Mouse (Mus musculus) cortical plate, adult 2 months (tissue): ENCODE data around the gene Bola1.

Source experiments
- CTCF ChIP-seq: fragments of 200-500 bp; IDR thresholded peaks from 2 replicates; pipeline ENCODE4 v1.5.1; 2011; ENCODE audit warnings: mild to moderate bottlenecking, control low read depth, low read length; ENCODE audit not compliant: insufficient read depth; ENCODE audit errors: extremely low read depth
- POLR2A ChIP-seq: fragments of 200-500 bp; IDR thresholded peaks from 2 replicates; pipeline ENCODE4 v1.6.1; 2011; ENCODE audit warnings: mild to moderate bottlenecking, low read length, control low read depth; ENCODE audit not compliant: insufficient read depth; ENCODE audit errors: extremely low read depth

- TF ChIP-seq POLR2A (no peak), CTCF (no peak)
Measured at GRCm38 (mm10) chr3:96234914-96235313, 15.4 kb upstream of the Bola1 start.
